Mouse (Mus musculus) megakaryocyte-erythroid progenitor cell, adult 5 weeks (primary cell): Measurements from ENCODE around the gene Setd6. TPM values are rescaled to one million over a fixed set of nuclear protein-coding genes. Genes with fewer than 3 reads are reported as not detected.

Experiments used
- polyA plus RNA-seq: library from polyadenylated mRNA; stranded (reverse); fragments of >175 nt; gene quantifications from 2 replicates; pipeline ENCODE4 v1.2.3, GENCODE M21; 2012

The Setd6 gene
- 9.8 and 13.4 TPM in 2 replicates for polyA plus RNA-seq

DNA sequence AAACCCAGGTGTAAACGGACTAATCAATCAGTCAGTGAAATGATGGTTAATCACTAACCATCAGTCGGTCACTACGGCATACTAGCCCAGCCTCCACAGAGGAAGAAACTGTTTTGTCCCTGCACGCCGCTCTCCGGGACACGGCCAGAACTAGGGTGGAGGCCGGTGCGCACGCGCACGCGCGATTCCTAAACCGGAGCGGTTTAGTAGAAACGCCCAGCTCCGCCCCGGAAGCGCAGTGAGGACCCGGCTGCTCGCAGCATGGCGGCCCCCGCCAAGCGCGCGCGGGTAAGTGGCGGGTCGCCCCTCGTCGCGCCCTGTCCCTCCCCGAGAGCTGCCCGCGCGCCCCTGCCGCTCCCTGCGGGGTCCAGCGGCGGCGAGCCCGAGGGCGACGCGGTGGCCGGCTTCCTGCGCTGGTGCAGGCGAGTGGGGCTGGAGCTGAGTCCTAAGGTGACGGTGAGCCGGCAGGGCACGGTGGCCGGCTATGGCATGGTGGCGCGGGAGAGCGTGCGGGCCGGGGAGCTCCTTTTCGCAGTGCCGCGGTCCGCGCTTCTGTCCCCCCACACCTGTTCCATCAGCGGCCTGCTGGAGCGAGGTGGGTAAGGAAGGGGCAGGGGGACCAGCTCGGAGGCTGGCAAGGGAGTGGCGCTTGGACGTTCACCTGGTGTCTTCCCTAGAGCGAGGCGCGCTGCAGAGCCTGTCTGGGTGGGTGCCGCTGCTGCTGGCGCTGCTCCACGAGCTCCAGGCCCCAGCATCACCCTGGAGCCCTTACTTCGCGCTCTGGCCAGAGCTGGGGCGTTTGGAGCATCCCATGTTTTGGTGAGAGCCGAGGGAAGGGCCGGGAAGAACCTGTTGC is at the start of gene Setd6:
Gene Setd6 (plus strand): TSS at position 206 of the 856 bp plus-strand sequence.

DNA sequence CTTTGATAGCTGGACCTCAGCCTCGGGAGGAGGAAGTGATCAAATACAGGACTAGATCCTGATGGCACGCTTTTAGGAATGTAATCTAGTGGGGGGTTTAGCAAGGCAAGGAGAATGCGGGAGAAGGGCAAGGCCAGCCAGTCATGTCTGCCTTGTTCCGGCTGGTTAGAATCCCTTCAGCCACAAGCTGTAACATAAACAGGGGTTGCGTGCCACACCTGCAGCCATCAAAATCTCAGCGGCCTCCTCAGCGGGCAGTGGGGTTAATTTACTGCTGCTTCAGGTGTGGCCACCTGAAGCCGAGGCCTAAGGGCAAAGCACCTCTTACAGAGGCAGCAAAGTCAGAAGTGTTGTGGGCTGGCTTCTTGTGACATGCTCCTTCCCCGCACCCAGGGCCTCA is 39.0 kb upstream of the Setd6 start, which contains the start of gene Ndrg4:
Gene Ndrg4 (plus strand): TSS at position 350 of the 400 bp plus-strand sequence.

Other genes with a start within 250 kb of the Setd6 start
- 13.8 and 15.6 TPM in 2 replicates for gene Csnk2a2, start 225.8 kb upstream of the Setd6 start, polyA plus RNA-seq
- gene Ccdc113, start 181.8 kb upstream of the Setd6 start, polyA plus RNA-seq: not detected in 2 replicates
- not detected in 2 replicates for gene Prss54, start 139.5 kb upstream of the Setd6 start, polyA plus RNA-seq
- 2.8 and 4.5 TPM in 2 replicates for gene Gins3, start 82.4 kb upstream of the Setd6 start, polyA plus RNA-seq
- gene Ndrg4, start 38.9 kb upstream of the Setd6 start, polyA plus RNA-seq: 0.39 and 0.40 TPM in 2 replicates
- 34.8 and 51.4 TPM in 2 replicates for gene Cnot1, start 91.6 kb downstream of the Setd6 start, polyA plus RNA-seq
- 55.2 and 61.0 TPM in 2 replicates for gene Sap18b, start 109.5 kb downstream of the Setd6 start, polyA plus RNA-seq
- 9.8 and 13.4 TPM in 2 replicates for gene Slc38a7, start 137.7 kb downstream of the Setd6 start, polyA plus RNA-seq
- gene Got2, start 172.7 kb downstream of the Setd6 start, polyA plus RNA-seq: 55.7 and 57.3 TPM in 2 replicates